Mouse (Mus musculus) embryonic stem cell, embryonic (primary cell): ENCODE measurements around the gene Ctnnal1.
"Not testable (repeated sequence)": the region's sequence is repeated elsewhere in the genome, so short reads cannot be mapped to it uniquely, and the experiment has no call there.

ENCODE experiments used
- CTCF ChIA-PET, 4 experiments: fragments of 300-600 bp in 2 of 4; fragments of 350-600 bp in 2 of 4; sonication (Branson Sonifier 250); formaldehyde crosslinking; loops; one replicate each; lab custom pipeline; 2022; ENCODE audit warnings: inconsistent platforms in 2 of 4; lab: Charles Lee
- POLR2A ChIA-PET, 4 experiments: fragments of 300-600 bp in 2 of 4; fragments of 350-600 bp in 2 of 4; sonication (Branson Sonifier 250); formaldehyde crosslinking; loops; one replicate each; lab custom pipeline; 2022; ENCODE audit warnings: antibody characterized with exemption in 4 of 4, inconsistent platforms in 1 of 4; lab: Charles Lee

The Ctnnal1 gene

DNA sequence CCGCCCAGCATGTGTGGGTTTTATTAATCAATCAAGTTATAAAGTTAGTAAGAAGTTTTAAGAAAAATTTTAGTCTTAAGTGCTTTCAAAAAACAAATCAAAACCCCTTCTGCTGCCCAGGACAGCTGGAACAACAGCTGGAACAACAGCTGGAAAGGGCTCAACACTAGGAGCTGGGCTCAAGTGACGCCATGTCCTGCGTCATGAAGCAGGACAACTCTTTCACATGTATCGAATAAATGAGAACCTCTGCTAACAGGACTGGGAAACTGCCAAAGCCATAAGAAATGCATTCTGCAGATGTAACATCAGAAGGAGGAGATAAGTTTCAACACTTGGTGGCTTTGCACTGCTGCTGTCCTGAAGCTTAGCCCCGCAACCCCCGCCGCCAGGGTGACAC lies 14.0 kb upstream of the Ctnnal1 start:
- ChIA-PET CTCF (no interaction called here), POLR2A (interaction anchor here in 3 of 4 experiments (0.5 to 8.7 kb wide), 8 partner anchors 11 to 1159 kb away, joined by 3 to 53 read pairs (median 4); partner anchors contain the start of genes Ctnnal1 (in 2 of the 3), Elp1 (in 1 of the 3) and Fam206a (in 1 of the 3))

DNA sequence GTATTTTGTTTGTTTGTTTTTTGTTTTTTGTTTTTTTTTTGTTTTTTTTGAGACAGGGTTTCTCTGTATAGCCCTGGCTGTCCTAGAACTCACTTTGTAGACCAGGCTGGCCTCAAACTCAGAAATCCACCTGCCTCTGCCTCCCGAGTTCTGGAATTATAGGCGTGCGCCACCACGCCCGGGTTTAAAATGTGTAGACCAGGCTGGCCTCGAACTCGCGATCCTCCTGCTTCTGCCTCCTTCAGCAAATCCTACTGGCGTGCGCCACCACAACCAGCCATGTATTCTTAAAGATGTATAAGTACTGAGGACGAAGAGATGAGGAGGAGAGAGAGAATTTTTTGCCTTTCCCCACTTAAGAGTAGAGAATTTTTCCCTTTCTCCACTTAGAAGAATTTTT lies 5.6 kb upstream of the Ctnnal1 start:
- CTCF ChIA-PET, result not testable (repeated sequence)
- POLR2A ChIA-PET, result interaction anchor here in 1 of 4 experiments (1.9 kb wide), 1 partner anchor 26 kb away, joined by 5 read pairs; no protein-coding TSS in a partner anchor

DNA sequence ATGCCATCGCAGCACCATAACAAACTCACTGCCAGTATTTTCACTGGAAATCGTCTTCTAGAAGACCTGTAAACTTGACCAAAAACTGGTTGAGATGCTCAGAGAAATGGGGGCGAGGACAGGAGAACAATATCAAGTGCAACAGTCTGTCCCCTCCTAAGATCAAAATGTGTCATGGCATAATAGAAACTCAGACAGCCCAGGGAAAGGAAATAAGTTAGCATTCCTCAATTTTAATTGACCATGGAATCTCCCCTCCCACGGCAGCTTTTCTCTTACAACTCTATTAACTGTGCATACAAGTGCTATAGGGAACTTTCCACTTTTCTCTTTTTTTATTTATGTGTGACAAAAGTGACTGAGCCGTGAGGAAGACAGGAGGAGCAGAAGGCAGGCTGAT lies 2.8 kb upstream of the Ctnnal1 start:
- POLR2A ChIA-PET, result interaction anchor here in 1 of 4 experiments (5.6 kb wide), 1 partner anchor 13 kb away, joined by 53 read pairs; no protein-coding TSS in a partner anchor
- CTCF ChIA-PET, result no interaction called here

DNA sequence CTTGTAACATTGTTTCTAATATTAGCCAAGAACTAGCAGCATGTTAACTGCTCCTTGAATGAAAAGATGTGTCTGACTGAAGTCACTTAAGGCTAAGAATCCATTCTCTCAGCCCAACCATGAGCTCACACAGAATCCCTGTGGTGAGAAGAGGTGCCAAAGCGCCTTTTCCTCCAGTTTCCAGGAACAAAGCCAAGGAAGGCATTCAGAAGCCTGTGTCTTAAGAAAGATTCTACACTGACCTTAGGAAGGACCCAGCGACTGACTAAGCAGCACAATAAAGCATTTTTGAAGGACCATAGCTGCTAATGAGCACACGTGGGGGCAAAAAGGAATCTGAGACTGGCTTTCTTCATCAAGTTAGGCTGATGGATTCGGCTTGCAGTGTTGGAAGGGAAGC lies 983 bp upstream of the Ctnnal1 start:
- ChIA-PET POLR2A (interaction anchor here in 2 of 4 experiments (0.6 to 5.6 kb wide), 22 partner anchors 10 to 824 kb away, joined by 3 to 53 read pairs (median 4); partner anchors contain the start of genes Elp1 (in 1 of the 2) and Fam206a (in 1 of the 2)), CTCF (interaction anchor here (0.6 to 2.0 kb wide), 4 partner anchors 20 to 76 kb away, joined by 3 to 12 read pairs (median 3); no protein-coding TSS in a partner anchor)

DNA sequence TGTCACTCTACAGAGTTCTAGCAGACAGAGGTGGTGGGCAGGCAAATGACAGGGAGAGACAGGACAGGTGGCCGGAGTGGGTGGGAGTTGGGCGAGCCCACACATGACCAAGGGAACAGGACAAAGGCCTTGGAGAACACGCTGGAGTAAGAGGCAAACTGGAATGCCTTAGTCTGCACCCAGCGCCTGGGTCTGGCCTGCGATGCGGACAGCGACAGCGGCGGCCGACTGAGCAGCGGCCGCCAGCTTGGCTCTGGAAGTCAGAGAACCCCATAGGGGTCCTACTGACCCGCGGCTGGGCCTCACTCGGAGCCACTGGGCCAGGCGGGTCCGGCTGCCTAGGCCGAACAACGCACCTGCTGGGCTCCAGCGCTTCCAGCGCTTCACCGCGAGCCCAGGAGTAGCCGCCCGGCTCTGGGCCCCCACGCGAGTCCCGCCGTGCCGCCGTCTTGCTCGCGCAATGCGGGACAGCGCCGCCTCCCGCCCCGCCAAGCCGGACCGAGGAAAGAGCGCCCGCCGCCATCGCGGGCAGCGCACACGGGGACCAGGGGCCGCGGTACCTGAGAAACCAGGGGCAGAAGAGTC lies 479 bp downstream of the Ctnnal1 start:
- ChIA-PET CTCF (interaction anchor here in 1 of 4 experiments (0.9 to 2.0 kb wide), 3 partner anchors 19 to 63 kb away, joined by 3 to 12 read pairs (median 5); partner anchors contain the start of genes Elp1 and Fam206a), POLR2A (interaction anchor here in 3 of 4 experiments (0.9 to 5.6 kb wide), 29 partner anchors 9 to 1092 kb away, joined by 3 to 53 read pairs (median 4); partner anchors contain the start of gene Txn1 (in 1 of the 3))

DNA sequence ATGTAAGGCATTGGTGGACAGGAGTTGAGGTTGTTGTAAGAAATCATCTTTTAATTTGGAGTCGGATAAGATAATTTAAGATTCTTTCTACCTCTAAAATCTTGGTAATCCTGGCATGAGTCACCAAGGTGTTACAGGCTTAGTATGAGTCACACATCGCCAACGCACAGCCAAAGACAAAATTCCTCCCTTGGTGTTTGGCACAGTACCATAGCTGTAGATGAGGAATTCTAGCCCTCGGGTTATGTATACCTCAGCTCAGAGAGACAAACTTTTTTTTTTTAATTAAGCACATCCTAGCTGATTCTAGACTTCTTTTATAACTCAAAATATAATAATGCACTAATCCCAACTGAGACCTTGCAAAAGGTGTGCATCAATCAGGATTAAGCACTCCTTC lies 972 bp downstream of the Ctnnal1 start:
- POLR2A ChIA-PET, result interaction anchor here in 3 of 4 experiments (0.9 to 5.6 kb wide), 7 partner anchors 9 to 88 kb away, joined by 3 to 53 read pairs (median 7); no protein-coding TSS in a partner anchor
- CTCF ChIA-PET, result interaction anchor here in 1 of 4 experiments (2.0 kb wide), 1 partner anchor 18 kb away, joined by 12 read pairs; no protein-coding TSS in a partner anchor

DNA sequence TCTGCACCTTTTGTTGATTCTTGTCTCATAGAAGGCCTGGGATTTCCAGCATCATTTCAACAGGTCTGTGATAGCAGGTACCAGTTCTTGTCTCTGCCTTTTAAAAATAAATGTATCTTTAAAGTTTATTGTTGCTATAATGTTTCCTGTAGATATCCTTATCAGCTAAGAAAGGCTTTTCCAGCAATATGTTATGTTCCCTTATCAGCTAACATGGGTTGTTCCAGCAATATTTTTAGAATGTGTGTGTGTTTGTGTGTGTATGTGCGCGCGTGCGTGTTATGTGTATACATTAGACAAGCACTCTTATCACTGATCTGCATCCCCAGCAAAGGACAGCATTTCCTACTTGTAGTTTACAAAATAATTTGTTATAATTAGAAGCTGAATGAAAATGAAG lies 3.4 kb downstream of the Ctnnal1 start:
- CTCF ChIA-PET, result interaction anchor here in 1 of 4 experiments (0.5 kb wide), 1 partner anchor 200 kb away, joined by 4 read pairs; no protein-coding TSS in a partner anchor
- POLR2A ChIA-PET, result interaction anchor here in 3 of 4 experiments (0.6 to 2.4 kb wide), 5 partner anchors 10 to 158 kb away, joined by 3 to 12 read pairs (median 7); no protein-coding TSS in a partner anchor

DNA sequence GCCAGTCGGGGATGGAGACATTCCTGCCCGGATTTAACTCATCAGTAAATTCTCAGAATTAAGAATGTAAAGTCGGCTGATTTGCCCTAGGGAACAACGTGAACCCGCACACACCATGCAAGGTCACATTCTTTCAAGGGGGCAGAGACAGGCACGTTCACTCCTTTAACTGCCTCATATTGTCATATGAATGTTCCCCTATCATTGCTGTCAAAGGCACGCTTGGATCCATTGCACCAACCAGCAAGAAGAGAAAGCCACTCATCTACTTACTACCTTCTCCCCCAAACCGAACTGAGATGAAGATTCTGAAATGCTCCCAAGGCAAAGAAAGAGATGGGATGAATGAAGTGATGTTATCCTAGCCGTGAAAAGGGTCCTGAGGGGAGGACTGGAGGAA lies 6.3 kb downstream of the Ctnnal1 start:
- ChIA-PET CTCF (no interaction called here), POLR2A (interaction anchor here in 2 of 4 experiments (1.2 to 2.7 kb wide), 5 partner anchors 11 to 94 kb away, joined by 3 to 13 read pairs (median 8); no protein-coding TSS in a partner anchor)

DNA sequence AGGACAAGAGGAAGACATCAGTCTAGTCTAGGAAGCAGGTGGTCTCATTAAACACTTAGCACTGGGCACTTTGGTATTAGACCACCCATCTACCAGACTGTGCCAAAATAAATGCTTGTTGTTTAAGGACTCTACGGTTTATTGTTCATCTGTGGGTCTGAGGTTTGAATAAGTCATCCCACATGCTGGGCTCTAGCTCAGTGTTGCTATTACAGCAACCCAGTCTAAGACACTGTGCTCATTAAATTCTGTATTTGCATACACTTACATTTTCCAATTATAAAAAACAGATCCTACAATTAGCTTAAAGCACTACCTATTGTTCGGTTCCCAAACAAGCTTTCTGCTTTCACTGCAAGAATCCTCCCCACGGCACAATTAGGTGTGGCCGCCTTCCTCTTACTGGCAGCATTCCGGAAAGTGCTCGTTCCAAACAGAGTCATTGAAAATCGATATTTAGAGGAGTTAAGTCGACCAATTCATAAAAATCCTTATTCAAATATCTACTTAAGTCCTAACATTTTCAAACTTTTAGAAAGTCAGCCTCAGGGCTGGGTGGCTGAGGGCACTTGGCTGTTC lies 8.5 kb downstream of the Ctnnal1 start:
- POLR2A ChIA-PET, result interaction anchor here in 2 of 4 experiments (0.8 to 3.4 kb wide), 10 partner anchors 9 to 93 kb away, joined by 3 to 29 read pairs (median 4); partner anchors contain the start of gene Ctnnal1 (in 2 of the 2)

DNA sequence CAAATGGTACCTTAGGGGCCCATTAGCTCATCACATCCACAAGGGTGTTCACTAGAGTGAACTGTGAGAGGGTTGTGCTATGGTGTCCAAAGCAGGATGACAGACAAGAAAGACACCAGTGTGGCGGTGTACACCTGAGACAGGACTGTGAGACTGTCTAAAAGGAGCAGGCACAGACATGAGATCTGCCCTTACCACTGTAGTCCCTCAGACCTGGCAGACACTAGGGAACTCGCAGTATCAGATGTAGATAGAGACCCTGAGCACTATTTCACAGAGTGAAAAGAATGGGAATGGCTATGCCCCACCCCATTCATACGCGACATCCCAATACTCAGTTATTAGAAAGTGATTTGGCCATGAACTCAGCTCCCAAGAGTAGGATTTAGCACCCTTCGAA lies 9.1 kb downstream of the Ctnnal1 start:
- ChIA-PET POLR2A (interaction anchor here in 2 of 4 experiments (0.7 to 3.4 kb wide), 10 partner anchors 9 to 94 kb away, joined by 3 to 29 read pairs (median 4); partner anchors contain the start of gene Ctnnal1 (in 2 of the 2)), CTCF (interaction anchor here in 1 of 4 experiments (0.6 to 1.3 kb wide), 2 partner anchors 9 to 36 kb away, joined by 3 to 4 read pairs; no protein-coding TSS in a partner anchor)

More for the DNA sequence above, 8.5 kb downstream of the Ctnnal1 start:
- CTCF ChIA-PET, result interaction anchor here in 1 of 4 experiments (1.3 kb wide), 1 partner anchor 9 kb away, joined by 4 read pairs; no protein-coding TSS in a partner anchor

DNA sequence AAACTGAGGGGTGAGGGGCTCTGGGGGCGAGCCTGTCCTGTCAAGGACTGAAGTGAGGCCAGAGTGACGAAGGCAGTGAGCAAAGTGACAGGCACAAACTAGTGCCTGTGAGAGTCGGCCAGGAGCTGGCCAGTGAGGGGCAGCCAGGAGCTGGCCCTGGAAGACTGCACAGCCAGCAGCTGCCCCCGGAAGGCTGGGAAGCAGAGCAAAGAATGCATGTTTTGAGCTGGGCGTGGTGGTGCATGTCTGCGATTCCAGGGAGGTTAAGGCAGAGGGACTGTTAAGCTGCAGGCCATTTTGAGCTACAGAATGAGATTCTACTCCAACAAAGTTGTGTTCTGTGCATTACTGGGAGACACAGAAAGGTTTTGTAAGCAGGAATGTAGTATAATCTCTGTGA lies 14.3 kb downstream of the Ctnnal1 start:
- ChIA-PET POLR2A (interaction anchor here in 1 of 4 experiments (0.9 to 2.3 kb wide), 3 partner anchors 10 to 48 kb away, joined by 3 to 7 read pairs (median 4); partner anchors contain the start of genes Elp1 and Fam206a), CTCF (interaction anchor here in 1 of 4 experiments (0.5 kb wide), 1 partner anchor 109 kb away, joined by 6 read pairs; no protein-coding TSS in a partner anchor)

DNA sequence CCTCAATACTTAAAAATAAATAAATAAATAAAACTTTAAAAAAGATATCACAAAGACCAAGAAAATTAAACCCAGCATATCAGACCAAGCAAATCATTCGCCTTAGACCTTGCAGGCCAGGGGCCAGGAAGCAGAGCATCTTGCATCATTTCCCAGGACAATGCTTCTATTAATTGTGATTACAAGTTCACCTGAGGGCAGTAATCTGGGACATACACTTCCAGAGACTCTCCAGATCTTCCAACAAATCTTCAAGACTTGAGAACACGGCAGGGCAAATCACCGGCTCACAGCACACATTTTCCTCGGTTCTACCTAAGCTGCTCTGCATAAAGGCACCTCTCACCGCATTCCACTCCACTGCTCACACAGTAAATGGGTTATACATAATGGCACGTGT lies 16.9 kb downstream of the Ctnnal1 start:
- CTCF ChIA-PET, result interaction anchor here in 2 of 4 experiments (1.0 to 1.2 kb wide), 3 partner anchors 8 to 28 kb away, joined by 3 to 4 read pairs (median 3); no protein-coding TSS in a partner anchor

DNA sequence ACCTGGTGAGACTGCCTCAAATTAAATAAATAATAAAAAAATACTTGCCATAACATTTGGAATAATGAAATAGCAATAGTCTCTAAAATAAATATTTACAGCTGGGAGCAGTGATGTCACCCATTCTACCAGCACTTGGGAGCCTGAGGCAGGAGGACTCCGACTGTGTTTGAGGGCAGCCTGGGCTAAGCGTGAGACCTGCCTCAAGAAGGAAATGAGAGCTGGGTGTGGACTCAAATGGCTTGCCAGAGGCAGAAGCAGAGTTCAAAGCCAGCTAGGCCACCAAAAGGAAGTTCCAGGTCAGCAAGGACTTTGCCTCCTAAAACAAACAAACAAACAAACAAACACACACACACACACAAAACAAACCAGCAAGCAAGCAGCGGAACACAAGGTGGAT lies 17.6 kb downstream of the Ctnnal1 start:
- ChIA-PET CTCF (interaction anchor here in 2 of 4 experiments (0.6 to 1.2 kb wide), 4 partner anchors 9 to 109 kb away, joined by 3 to 4 read pairs (median 4); no protein-coding TSS in a partner anchor), POLR2A (interaction anchor here in 2 of 4 experiments (1.0 to 5.8 kb wide), 22 partner anchors 9 to 1373 kb away, joined by 3 to 31 read pairs (median 6); partner anchors contain the start of genes Ctnnal1 (in 2 of the 2), Elp1 (in 2 of the 2), Fam206a (in 2 of the 2) and Actl7b (in 1 of the 2))

More for the DNA sequence above, 16.9 kb downstream of the Ctnnal1 start:
- POLR2A ChIA-PET, result interaction anchor here in 2 of 4 experiments (0.6 to 5.8 kb wide), 16 partner anchors 8 to 926 kb away, joined by 3 to 31 read pairs (median 5); partner anchors contain the start of genes Ctnnal1 (in 2 of the 2), Actl7b (in 1 of the 2), Elp1 (in 1 of the 2) and Fam206a (in 1 of the 2)

DNA sequence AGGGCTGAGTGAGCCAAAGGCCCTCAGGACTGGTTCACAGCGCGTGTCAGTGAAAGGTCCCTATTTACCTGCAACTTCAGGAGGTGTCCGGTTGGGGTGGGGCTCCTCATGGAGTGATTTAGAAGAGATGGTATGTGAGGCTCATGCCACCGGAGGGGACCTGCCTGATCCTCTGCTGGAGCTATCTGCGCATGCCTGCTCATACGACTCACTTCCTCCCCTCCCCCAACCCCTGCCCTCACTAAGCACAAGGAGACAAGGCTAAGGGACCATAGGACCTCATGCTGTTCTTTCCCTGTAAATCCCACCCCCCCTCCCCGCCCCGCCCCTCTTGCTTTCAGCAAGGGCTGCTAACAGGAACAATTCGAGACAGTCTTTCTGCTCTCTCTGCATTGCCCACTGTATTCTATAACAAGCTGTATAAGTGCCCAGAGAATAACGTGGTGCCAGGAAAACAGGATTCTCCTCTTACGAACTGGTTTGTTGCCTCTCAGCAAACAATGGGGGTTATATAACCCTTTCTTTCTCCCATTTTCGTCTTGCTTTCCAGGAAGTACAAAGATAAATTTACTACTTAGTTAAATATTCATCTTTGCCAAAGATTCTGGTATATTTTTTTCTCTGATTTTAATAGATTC lies 19.0 kb downstream of the Ctnnal1 start:
- CTCF ChIA-PET, result interaction anchor here (0.6 to 1.8 kb wide), 14 partner anchors 8 to 1566 kb away, joined by 3 to 12 read pairs (median 3); partner anchors contain the start of gene Ctnnal1 (in 1 of the 4)
- POLR2A ChIA-PET, result interaction anchor here in 3 of 4 experiments (0.5 to 5.8 kb wide), 27 partner anchors 8 to 1368 kb away, joined by 3 to 31 read pairs (median 5); partner anchors contain the start of genes Ctnnal1 (in 2 of the 3), Elp1 (in 1 of the 3), Fam206a (in 1 of the 3) and Gm26657 (in 1 of the 3)

DNA sequence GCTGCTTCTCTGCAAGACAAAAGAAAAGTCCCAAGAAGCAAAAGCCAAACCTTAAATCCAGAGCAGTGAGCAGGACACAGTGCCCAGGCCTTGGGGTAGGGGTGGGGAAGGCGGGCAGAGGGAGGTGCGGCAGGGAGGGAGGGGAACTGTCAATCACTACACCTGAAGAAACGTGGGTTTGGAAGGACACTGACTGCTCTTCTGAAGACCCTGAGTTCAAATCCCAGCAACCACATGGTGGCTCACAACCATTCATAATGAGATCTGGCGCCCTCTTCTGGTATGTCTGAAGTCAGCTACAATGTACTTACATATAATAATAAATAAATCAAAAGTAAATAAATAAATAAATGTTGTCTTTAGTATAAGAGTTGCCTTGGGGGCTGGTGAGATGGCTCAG lies 20.1 kb downstream of the Ctnnal1 start:
- CTCF ChIA-PET, result interaction anchor here (0.6 to 1.8 kb wide), 9 partner anchors 9 to 281 kb away, joined by 3 to 15 read pairs (median 5); partner anchors contain the start of genes Ctnnal1 (in 1 of the 4), Elp1 (in 1 of the 4) and Fam206a (in 1 of the 4)
- POLR2A ChIA-PET, result interaction anchor here in 3 of 4 experiments (0.6 to 5.8 kb wide), 10 partner anchors 11 to 1365 kb away, joined by 3 to 31 read pairs (median 4); partner anchors contain the start of genes Elp1 (in 1 of the 3) and Fam206a (in 1 of the 3)

DNA sequence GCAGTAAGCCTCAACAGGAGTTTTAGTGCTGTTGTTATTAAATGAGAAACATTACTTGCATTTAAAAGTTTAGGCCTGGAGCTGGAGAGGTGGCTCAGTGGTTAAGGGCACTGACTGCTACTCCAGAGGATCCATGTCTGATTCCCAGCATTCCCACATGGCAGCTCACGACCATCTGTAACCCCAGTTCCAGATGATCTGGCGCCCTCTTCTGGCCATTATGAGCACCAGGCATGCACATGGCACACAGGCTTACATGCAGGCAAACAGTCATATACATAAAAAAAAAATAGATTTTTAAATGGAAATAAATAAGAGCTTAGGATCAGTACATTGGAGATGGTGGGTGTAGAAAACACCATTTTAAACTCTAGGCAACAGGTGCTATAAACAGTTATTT lies 21.0 kb downstream of the Ctnnal1 start:
- CTCF ChIA-PET, result interaction anchor here in 2 of 4 experiments (0.9 to 1.5 kb wide), 3 partner anchors 9 to 88 kb away, joined by 3 to 4 read pairs (median 4); no protein-coding TSS in a partner anchor
- POLR2A ChIA-PET, result interaction anchor here in 2 of 4 experiments (0.6 to 5.8 kb wide), 7 partner anchors 8 to 195 kb away, joined by 3 to 31 read pairs (median 4); partner anchors contain the start of genes Elp1 (in 1 of the 2) and Fam206a (in 1 of the 2)
